Mouse (Mus musculus): Measurements from ENCODE around the gene Pitpnm1. TPM values are rescaled to one million over a fixed set of nuclear protein-coding genes. Genes with fewer than 3 reads are reported as not detected.

The Pitpnm1 gene
- total RNA-seq, 2 experiments from 2014 or later, result 16.1 to 21.2 TPM

DNA sequence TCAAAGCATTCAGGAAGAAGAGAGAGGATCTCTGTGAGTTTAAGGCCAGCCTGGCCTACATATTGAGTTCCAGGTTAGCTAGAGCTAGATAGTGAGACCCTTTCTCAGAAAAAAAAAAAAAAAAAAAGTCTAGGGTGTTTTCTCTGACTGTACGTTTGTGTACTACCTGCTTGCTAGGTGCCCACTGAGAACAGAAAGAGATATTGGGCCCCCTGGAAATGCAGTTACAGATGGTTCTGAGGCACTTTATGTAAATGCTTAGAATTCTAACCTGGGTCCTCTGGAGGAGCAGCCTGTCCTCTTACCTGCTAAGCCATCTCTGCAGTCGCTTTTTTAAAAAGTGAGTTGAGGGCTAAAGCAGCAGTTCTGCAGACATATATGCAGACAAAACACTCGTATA lies 4.0 kb upstream of the Pitpnm1 start:
- no peak for DNase-seq

DNA sequence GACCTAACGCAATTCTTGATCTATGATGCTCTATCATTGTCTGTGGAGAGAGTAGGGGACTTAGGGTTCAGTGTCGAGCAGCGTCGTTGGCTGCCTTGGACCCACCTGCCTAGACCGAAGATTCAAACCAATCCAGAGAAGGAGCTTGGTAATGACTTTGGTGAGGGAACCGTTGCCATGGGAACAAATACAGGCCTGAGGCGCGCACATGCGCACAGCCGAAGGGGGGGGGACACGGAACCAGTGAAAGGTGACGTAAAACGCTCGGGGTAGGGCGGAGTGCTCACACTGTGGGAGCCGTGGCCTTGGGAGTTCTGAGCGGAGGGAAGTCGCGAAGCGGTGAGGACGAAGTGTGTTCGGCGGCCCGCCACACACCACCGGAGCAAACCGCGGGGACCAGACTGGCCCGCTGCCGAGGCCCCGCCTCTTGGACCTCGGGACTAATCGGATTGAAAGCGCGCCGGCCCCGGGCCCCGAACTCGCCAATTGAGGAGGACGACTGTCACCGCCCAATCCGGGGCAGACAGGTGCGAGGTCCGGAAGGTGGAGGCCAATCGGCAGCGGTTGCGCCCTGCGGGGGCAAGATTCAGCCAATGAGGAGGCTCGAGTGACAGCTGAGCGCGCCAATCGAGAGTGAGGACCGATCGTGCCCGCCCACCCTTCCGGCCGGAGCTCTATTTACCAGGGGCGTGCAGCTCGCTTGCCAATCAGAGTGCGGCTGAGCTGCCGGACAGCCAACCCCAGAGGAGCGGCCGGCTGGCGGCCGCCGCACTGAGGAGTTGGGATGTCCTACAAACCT lies 3.0 kb upstream of the Pitpnm1 start, which contains the start of gene Cdk2ap2:
TSS of gene Cdk2ap2 (plus strand) at position 541 of the 799 bp plus-strand sequence.
- DNase-seq, result peak; percentile 100

DNA sequence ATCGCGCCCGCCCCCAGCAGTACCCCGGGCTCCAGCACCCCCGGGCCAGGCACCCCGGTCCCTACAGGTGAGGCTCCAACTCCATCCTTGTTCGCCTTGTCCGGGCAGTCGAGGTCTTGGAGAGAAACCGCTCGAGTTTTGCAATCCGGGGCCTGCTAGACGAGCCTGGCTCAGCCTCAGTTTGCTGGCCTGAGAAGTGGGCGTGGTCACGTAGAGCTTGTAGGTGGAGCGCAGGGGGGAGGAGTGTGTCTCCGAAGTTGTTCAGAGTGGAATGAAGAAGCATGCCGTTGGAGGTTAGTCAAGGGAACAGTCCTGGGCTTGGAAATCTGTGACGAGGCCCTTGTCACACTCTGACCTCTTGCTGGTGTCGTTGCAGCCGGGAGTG lies 2.4 kb upstream of the Pitpnm1 start:
- no peak for DNase-seq

DNA sequence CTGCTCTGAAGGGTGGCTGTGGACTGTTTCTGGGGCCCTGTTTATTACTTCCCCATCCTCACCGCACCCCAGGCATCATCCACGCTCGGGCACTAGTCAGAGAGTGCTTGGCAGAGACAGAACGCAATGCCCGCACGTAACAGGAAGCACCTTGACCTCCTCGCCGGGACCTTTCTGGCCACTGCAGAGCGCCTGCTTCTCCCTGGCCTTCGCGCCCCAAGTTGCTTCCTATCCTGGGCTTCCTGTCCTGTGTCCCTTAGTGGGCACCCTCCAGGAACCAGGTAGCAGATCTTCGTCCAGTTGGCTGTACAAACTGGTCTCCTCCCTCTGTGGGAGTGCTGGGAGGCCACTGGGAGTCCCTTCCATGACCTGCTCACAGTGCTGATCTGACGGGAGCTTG lies 1.4 kb upstream of the Pitpnm1 start:
- DNase-seq, result peak; percentile 12 to 29

DNA sequence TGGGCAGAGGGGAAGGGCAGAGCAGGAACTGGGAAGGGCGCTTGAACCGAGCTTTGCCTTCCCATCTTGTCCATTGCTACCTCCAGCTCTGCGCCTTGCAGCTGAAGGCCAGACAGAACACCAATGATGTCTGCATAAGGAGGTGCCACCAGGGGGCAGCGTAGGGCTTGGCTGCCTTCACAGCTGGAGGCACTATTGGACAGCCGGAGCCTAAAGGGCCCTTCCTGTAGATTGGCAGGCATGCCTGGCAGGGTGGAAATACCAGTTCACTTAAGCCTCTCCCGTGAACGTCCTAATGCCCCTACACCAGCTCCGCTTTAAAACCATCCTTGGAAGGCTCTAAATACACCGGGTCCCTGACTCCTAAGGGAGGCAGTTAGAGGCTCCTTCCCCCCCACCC lies 742 bp upstream of the Pitpnm1 start:
- DNase-seq, result peak; percentile 94

DNA sequence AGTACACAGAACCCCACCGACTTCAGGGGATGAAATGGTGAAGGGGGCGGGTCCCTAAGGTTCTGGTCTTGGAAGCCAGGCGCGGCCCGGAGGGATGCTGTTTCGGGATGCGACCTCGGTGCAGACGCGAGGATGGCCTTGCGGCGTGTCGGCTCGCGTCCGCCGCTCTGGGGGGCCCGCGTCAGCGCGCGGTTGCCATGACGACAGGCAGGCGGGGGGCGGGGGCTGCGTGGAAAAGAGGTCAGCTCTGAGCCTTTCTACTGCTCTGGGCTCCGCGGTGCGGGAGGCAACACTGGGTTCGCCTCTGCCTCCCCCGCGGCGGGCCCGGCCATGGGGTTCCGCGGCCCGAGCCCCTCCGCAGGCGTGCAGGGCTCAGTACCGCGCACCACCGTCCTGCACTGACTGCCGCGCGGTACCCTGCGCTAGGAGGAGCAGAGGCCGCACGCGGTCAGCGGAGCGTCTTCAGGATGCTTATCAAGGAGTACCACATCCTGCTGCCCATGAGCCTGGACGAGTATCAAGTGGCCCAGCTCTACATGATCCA lies 992 bp downstream of the Pitpnm1 start:
- peak; percentile 31 to 32 for DNase-seq

DNA sequence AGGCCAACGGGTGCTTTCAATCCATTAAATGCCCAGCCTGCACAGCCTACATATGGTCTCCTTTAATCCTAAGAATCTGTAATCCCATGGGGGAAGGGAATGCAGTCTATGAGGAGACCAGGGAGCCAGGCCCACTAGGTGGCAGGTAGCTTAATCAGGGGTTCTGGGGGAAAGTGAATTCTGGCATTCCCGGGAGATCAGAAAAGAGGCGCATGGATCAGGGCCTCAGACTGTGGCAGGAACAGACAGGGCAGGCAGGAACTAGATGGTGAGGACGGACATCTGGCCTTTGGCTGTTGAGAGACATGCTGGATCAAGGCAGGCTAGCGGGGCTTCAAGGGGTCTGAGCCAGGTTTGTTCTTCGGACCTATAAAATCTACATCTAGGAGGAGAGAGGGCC lies 1.7 kb downstream of the Pitpnm1 start:
- DNase-seq, result no peak

DNA sequence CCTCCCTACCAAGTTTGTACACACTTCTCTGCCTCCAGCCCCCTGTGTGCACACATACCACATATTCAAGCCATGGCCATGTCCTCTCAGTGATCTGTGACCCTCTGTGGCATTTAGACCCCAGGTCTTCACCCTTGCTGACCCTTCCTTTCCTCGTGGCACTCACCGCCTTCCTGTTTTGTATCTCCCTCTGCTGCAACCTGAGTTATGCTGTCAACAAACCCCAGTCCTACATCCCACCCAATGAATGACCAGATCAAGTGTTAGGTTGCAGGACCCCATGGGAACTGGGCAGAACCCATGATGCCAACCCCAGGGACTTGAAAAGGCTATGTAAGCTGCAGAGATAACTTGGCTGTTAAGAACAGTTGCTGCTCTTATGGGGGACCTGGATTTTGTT lies 2.3 kb downstream of the Pitpnm1 start:
- no peak for DNase-seq

DNA sequence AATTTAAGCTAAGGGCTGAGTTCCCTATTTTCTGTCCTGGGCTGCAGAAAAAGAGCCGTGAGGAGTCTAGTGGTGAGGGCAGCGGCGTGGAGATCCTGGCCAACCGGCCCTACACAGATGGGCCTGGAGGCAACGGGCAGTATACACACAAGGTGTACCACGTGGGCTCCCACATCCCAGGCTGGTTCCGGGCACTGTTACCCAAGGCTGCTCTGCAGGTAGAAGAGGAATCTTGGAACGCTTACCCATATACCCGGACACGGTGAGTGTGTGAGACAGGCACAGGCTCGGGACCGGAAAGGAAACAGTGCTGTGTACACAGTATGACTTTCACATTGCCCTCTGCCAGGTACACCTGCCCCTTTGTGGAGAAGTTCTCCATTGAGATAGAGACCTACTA lies 2.8 kb downstream of the Pitpnm1 start:
- no peak for DNase-seq

DNA sequence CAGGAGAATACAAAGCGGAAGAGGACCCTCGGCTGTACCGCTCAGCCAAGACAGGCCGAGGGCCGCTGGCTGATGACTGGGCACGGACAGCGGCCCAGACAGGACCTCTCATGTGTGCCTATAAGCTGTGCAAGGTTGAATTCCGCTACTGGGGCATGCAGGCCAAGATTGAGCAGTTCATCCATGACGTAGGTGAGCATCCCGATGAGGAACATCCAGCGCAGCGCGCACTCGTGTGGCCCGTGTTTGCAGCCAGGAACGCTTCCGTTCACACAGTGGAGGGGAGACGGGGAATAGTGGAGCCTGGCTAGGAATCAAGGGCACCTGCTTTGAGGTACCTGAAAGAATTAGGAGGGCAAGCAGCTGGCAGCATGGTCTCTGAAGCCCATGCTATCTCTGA lies 3.5 kb downstream of the Pitpnm1 start:
- no peak for DNase-seq

DNA sequence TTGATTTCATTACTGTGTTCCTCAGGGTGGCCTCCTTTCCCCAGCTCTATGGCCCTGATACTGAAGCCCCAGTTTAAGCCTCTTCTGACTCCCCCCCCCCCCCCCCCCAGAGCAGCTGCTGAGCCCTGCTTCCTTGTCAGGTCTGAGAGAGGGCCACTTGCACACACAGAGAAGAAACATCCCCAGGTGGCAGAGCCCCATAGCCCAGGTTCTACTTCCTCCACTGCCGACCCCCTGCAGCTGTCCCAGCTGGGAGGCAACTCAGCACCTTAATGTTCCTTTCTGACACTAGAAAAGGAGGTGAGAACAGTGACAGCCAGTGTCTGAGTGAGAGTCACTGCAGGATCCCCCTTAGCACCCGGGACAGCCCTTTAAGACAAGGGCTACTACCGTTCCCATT lies 4.0 kb downstream of the Pitpnm1 start:
- DNase-seq, result no peak

DNA sequence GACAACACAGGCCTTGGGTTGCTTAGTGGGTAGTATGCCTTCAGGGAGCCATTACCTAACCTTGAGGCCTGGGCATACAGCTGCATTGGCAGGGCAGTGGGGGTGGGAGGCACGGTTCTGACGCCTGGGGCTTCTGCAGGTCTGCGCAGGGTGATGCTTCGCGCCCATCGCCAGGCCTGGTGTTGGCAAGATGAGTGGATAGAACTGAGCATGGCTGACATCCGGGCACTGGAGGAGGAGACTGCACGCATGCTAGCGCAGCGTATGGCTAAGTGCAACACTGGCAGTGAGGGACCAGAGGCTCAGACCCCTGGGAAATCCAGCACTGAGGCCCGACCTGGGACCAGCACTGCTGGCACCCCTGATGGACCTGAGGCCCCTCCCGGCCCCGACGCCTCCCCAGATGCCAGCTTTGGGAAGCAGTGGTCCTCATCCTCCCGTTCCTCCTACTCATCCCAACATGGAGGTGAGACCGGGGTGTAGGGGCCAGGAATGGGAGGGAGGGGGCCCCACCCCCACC lies 4.9 kb downstream of the Pitpnm1 start:
- no peak for DNase-seq

DNA sequence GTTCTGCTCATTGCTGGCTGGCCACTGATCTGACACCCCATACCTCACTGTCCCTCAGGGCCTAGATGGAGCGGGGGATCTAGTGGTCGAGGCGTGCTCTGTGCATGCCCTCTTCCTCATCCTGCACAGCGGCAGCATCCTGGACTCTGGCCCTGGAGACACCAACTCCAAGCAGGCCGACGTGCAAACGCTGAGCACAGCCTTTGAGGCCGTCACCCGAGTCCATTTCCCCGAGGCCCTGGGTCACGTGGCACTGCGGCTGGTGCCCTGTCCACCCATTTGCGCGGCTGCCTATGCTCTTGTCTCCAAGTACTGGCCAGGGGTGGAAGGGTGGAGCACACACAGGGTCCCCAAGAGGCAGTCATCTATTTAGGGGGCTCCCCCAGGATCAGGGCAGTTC lies 6.9 kb downstream of the Pitpnm1 start:
- no peak for DNase-seq

DNA sequence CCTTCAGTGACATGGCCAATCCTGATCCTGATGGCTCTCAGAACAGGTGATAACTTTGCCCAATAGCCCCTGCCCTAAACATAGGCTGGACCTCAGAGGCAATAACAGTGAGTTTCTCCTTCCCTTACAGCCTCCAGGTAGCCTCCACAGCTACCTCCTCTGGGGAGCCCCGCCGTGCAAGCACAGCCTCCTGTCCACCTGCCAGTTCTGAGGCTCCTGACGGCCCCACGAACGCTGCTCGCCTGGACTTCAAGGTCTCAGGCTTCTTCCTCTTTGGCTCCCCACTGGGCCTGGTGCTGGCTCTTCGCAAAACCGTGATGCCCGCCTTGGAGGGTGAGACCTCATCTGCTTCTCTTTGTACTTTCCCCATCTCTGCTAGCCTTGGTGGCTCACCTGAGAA lies 8.7 kb downstream of the Pitpnm1 start:
- no peak for DNase-seq

DNA sequence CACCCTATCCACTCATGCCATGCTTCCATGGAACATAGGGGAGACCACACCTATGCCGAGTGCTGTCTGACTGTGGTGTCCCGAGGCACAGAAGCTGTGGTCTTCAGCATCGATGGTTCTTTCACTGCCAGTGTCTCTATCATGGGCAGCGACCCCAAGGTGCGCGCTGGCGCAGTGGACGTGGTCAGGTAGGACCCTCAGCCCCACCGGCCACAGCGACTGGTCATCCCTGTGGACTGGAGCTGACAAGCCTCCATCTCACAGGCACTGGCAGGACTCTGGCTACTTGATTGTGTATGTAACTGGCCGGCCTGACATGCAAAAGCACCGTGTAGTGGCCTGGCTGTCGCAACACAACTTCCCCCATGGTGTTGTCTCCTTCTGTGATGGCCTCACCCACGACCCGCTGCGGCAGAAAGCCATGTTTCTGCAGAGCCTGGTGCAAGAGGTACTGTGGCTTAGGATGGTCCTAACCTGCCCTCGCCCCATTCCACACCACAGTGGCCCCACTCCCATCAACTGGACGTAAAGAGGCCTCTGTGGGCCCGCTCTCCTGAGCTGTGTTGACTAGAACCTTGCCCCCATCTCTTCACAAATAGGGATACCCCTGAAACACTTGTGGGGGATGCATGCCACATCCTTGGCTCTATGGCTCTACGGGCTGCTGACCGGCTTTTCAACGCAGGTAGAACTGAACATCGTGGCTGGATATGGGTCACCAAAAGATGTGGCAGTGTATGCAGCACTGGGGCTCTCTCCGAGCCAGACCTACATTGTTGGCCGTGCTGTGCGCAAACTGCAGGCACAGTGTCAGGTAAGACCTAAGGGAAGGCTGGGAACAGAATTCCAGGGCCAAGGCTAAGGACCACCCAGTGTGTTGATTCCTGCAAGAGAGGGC lies 12.5 kb downstream of the Pitpnm1 start:
- no peak for DNase-seq

DNA sequence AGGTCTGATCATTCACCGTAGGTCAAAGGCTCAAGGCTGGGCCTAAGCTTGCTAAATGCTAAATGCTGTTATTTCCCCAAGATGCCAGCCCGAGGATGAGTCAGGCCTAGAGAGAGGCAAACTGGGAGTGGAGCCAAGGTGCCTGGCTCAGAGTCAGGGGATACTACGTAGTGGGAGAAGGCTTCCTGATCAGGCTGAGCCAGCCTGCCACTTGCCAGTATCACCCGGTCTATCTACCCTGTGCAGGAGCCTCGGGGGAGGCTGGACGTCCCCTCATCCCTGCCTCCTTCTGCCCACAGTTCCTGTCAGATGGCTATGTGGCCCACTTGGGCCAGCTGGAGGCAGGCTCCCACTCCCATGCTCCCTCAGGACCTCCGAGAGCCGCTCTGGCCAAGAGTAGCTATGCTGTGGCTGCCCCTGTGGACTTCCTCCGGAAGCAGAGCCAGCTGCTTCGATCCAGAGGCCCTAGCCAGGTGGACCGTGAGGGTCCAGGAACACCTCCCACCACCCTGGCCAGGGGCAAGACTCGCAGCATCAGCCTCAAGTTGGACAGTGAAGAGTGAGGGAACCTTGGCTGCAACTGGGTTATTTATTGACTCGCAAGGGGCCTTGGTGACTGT lies 13.5 kb downstream of the Pitpnm1 start:
- peak; percentile 88 for DNase-seq

DNA sequence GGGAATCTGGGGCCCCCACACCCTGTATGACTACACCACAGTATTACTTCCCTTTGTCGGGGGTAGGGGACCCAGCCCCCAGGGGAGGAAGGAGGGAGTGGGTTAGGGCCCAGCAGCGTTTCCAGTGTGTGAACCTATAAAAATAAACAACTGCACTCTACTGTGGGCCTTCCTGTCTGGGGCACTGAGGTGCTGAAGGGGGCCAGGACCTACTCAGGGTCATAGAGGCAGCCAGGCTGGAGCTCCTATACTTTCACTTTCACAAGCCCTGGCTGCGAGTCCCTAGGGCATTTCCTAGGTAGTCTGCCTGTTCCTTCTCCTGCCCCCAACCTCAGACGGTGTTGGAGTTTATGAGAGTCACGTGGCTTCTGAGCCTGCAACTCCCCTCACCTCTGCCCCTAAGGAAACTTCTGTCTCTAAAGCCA lies 14.0 kb downstream of the Pitpnm1 start:
- DNase-seq, result peak; percentile 44 to 63

DNA sequence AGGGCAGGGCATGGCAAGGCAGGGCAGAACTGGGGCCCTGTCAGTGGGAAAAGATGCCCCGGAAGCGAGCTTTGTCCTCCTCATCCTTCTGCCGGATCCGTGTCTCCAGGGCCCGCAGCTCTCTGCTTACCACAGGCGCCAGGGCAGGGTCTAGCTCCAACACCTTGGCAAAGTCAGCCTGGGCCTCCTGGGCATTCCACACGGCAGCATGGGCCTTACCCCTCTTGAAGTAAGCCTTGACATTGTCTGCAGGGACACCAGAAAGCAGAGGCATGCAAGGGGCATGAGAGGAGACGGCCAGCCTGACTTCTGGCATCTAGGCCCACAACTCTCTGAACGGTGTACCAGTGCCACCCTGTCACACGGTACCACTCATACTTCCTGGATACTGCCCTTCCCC lies 14.8 kb downstream of the Pitpnm1 start:
- DNase-seq, result no peak

DNA sequence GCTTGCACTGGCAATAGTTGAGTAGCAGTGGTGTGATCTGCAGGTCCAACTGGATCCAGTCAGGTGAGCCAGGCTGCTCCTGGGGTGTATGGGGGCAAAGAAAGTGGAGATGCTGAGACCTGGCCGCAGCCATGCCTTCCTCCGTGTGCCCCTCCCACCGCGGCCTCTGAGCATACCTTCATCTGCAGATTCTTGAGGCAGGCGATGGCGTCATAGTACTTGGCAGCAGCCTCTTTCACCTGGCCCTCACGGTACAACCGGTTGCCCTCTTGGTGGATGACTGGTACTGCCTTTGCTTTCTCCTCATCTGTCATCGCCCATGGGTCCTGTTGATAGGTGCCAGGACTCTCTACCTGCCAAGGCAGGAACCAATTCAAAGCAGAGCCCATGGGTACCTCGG lies 15.3 kb downstream of the Pitpnm1 start:
- DNase-seq, result no peak

DNA sequence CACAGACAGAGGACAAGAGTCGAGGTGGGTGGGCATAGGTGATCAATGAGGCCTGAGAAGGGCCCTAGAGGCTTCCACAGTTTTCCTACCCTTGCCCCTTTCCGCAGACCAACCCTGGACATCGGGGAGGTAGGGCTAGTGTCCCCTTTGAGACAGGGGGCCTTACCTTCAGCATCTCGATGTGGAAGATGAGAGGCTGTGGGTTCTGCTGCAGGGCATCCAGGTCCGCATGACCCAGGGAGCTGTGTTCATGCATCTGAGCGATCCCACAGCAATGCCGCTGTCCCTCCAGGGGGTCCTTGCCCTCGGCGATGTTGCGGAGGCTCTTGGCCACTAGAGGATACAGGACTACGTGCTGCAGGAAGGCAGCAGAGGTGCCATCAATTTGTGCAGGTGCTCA lies 16.0 kb downstream of the Pitpnm1 start:
- DNase-seq, result no peak

DNA sequence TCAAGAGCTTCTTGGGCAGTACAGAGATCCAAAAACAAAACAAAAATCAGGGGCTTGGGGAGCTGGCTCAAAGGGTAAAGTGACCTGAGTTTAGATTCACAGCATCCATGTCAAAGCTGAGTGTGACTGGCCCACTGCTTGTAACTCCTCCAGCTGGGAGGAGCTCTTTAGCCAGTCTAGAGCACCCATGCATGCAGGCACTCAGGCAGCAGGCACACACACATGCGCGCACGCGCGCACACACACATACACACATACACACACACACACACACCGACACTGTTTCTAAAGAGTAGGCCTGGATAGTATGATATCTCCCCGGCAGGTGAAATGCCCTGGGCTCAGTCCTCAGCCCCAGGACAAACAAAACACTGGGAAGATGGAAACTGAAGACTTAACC lies 17.2 kb downstream of the Pitpnm1 start:
- DNase-seq, result no peak

DNA sequence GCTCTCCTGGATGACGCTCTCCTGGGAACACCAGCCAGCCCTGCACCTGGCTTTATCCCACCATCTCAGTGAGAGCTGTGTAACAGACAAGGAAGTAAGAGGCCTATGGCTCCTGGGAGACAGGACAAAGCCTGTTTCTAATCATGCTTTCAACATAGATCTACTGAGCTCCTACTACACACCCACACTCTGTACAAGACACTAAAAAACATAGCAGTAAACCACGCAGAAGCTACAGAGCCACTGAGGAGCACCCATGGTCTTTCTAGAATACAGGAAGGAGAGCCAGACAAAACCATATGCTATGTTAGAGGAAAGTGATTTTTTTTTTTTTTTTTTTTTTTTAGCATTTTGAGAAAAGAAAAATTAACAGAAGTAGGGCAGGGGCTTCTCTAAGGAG lies 18.6 kb downstream of the Pitpnm1 start:
- no peak for DNase-seq
